Mouse (Mus musculus) limb, embryonic 12.5 days (tissue): Measurements from ENCODE around the gene Slc29a3. TPM values are rescaled to one million over a fixed set of nuclear protein-coding genes. Genes with fewer than 3 reads are reported as not detected.

Source experiments
- polyA plus RNA-seq: library from polyadenylated mRNA; unstranded; fragments of >200 nt; fragmentation: Nextera tagmentation; extraction: Ambion mirVana; gene quantifications from 2 replicates; pipeline ENCODE4 v1.2.1, GENCODE M21; 2016

Gene Slc29a3
- polyA plus RNA-seq, 1 experiment from 2014 or later, result 9.6 TPM

Other genes starting within 250 kb of the Slc29a3 start
- gene Cdh23, start 56.3 kb downstream of the Slc29a3 start, polyA plus RNA-seq, result 0.34 and 0.45 TPM in 2 replicates
- 12.7 and 13.5 TPM in 2 replicates for gene Unc5b, start 78.8 kb upstream of the Slc29a3 start, polyA plus RNA-seq